Mouse (Mus musculus) lung, postnatal 0 days (tissue): ENCODE results near the gene Adgrf3.

ENCODE experiments used
- CTCF ChIP-seq: IDR thresholded peaks from 2 replicates; pipeline ENCODE4 v1.5.1; 2016; ENCODE audit warnings: antibody characterized with exemption, mild to moderate bottlenecking
- EP300 ChIP-seq: IDR thresholded peaks from 2 replicates; pipeline ENCODE4 v1.6.1; 2016; ENCODE audit warnings: antibody characterized with exemption, mild to moderate bottlenecking, control low read depth

GRCm38 (mm10) chr5:30195340-30195739 lies 10.2 kb downstream of the Adgrf3 start:
- TF ChIP-seq CTCF (no peak), EP300 (no peak)
